Mouse (Mus musculus) stomach, embryonic 14.5 days (tissue): ENCODE data around the gene Rln3. TPM values are rescaled to one million over a fixed set of nuclear protein-coding genes. Genes with fewer than 3 reads are reported as not detected.

Experiments used
- ATAC-seq: fragments of 200-750 bp; cut with Nextera tagmentation; 2 replicates; pipeline ENCODE4 v1.8.0; 2017; ENCODE audit warnings: low read depth, moderate TSS enrichment; ENCODE audit not compliant: insufficient number of reproducible peaks, insufficient read depth, low FRiP score
- H3K27ac ChIP-seq: fragments of 300-500 bp; sonication (generic); 2 replicates; pipeline ENCODE4 v1.5.1; 2014; ENCODE audit warnings: mild to moderate bottlenecking, low read length, moderate library complexity, mixed read lengths
- H3K27me3 ChIP-seq: fragments of 300-500 bp; sonication (generic); 2 replicates; pipeline ENCODE4 v1.6.1; 2014; ENCODE audit warnings: low read length, control low read depth, mixed read lengths; ENCODE audit not compliant: control insufficient read depth, insufficient read depth
- H3K36me3 ChIP-seq: fragments of 300-500 bp; sonication (generic); 2 replicates; pipeline ENCODE4 v1.6.1; 2014; ENCODE audit warnings: mild to moderate bottlenecking, control low read depth, low read length, moderate library complexity, mixed read lengths; ENCODE audit not compliant: control insufficient read depth, insufficient read depth
- H3K4me1 ChIP-seq: fragments of 300-500 bp; sonication (generic); 2 replicates; pipeline ENCODE4 v1.6.1; 2014; ENCODE audit warnings: low read length, control low read depth, mixed read lengths; ENCODE audit not compliant: control insufficient read depth, insufficient read depth
- H3K4me2 ChIP-seq: fragments of 300-500 bp; sonication (generic); replicated peaks from 2 replicates; pipeline ENCODE4 v1.6.1; 2014; ENCODE audit warnings: low read depth, low read length, control low read depth
- H3K4me3 ChIP-seq: fragments of 300-500 bp; sonication (generic); 2 replicates; pipeline ENCODE4 v1.5.1; 2014; ENCODE audit warnings: low read depth, low read length, control low read depth
- H3K9ac ChIP-seq: fragments of 300-500 bp; sonication (generic); replicated peaks from 2 replicates; pipeline ENCODE4 v1.6.1; 2014; ENCODE audit warnings: low read depth, mild to moderate bottlenecking, control low read depth, low read length, moderate library complexity, mixed read lengths
- H3K9me3 ChIP-seq: fragments of 300-500 bp; sonication (generic); 2 replicates; pipeline ENCODE4 v1.6.1; 2016; ENCODE audit warnings: low read depth, low read length, control low read depth; ENCODE audit not compliant: control insufficient read depth
- WGBS: fragments of 180-500 bp; shearing (Covaris S2); extraction: QIAGEN DNeasy Blood & Tissue Kit; methylation state at CpG from one replicate; pipeline ENCODE4 v1.1.7; 2014; 5-methylcytosine and 5-hydroxymethylcytosine counted together
- polyA plus RNA-seq: library from polyadenylated mRNA; unstranded; fragments of >200 nt; fragmentation: Nextera tagmentation; extraction: Ambion mirVana; gene quantifications from 2 replicates; pipeline ENCODE4 v1.2.1, GENCODE M21; 2014

Rln3 gene
- polyA plus RNA-seq, 1 experiment from 2014 or later: not detected

DNA sequence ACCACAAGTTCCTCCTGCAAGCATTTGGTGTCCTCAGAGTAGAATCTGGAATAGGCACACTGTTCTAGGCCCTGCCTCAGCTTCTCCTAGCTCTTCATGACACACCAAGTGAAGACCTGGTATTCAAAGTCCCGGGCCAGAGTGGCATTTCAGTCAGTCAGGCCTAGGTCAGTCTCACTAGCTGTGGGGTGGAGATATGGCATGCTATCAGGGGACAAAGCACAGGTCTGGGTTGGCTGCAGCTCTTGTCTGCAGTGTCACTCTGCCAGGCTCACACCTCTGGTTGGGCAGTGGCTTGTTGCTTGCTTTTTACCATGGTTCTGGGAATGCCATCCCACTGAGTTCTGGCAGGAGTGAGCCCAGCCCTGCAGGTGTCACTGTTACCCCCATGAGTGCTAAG is 31.6 kb upstream of the Rln3 start:
- WGBS: 90% methylated on average over 1 of the region's 1 CpGs
- peaks cover 18% of the 10 kb centered on the region for H3K36me3 ChIP-seq
- peaks cover 4% of the 10 kb centered on the region; the same call in 1 of the 2 replicates for H3K4me1 ChIP-seq
- H3K4me3 ChIP-seq: no peak overlapping the region
- H3K9me3 ChIP-seq: no peaks in the 10 kb centered on the region
- H3K4me2 ChIP-seq: no peak overlapping the region
- ATAC-seq: no peak
- no peak overlapping the region for H3K27ac ChIP-seq
- no peaks in the 10 kb centered on the region for H3K27me3 ChIP-seq
- no peak overlapping the region for H3K9ac ChIP-seq

DNA sequence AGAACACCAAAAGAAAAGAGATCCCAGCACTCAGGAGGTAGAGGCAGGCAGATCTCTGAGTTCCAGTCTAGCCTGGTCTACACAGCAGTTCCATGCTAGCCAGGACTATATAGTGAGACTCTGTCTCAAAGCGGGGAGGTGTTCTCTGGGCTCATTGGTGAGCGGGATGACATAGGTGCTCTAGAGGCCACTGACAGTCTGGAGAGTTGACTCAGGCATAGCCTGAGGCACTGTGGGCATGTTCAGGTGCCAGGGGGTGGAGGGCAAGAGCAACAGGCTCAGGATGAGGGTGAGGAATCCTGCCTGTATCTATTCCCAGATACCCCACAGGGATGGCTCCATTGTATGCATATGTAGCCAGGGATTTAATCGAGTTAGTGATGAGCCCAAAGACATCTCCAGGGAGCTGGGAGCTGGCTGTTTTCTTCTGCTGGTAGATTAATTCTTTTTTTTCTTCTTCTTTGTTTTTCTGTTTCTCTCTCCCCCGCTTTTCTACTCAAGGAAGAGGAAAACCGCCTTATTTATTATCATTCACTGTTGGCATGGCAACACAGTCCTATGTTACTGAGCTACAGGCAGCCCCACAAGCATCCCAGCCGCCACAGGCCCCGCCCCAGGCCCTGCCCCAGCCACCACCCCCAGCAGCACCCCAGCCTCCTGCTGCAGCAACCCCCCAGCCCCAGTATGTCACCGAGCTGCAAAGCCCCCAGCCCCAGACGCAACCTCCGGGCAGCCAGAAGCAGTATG is 28.6 kb upstream of the Rln3 start:
- no peak overlapping the region for H3K4me3 ChIP-seq
- H3K4me1 ChIP-seq: peaks cover 14% of the 10 kb centered on the region
- H3K9me3 ChIP-seq: no peaks in the 10 kb centered on the region
- no peak overlapping the region for H3K4me2 ChIP-seq
- H3K27ac ChIP-seq: no peak overlapping the region
- ATAC-seq: no peak
- WGBS: 63% methylated on average over 10 of the region's 10 CpGs
- H3K9ac ChIP-seq: no peak overlapping the region
- no peaks in the 10 kb centered on the region for H3K27me3 ChIP-seq
- no peaks in the 10 kb centered on the region; the same call in none of the 2 replicates for H3K36me3 ChIP-seq

DNA sequence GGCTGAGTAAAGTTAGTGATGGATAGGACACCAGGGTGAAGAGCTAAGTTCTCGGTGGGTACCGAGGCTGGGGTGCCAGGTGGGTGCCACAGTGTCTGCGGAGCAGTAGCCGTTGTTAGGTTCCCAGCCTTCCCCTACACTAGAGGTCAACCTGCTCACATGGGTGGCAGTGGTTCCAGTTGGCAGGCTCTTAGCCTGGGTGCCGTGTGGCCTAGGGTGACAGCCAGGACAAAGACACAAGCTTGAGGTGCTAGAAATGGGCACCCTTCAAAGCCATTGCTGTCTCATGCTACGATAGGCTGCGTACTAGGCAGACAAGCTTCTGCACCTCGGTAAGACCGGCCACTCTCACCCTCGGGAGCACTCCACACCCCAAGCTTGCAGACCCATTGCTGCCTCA is 27.5 kb upstream of the Rln3 start:
- Histone ChIP-seq H3K4me3 (no peak overlapping the region), H3K9ac (no peak overlapping the region), H3K9me3 (no peaks in the 10 kb centered on the region), H3K27ac (no peak overlapping the region), H3K4me1 (peaks cover 23% of the 10 kb centered on the region), H3K36me3 (no peaks in the 10 kb centered on the region; the same call in none of the 2 replicates), H3K27me3 (no peaks in the 10 kb centered on the region), H3K4me2 (no peak overlapping the region)
- WGBS: 89% methylated on average over 10 of the region's 10 CpGs
- ATAC-seq: no peak

DNA sequence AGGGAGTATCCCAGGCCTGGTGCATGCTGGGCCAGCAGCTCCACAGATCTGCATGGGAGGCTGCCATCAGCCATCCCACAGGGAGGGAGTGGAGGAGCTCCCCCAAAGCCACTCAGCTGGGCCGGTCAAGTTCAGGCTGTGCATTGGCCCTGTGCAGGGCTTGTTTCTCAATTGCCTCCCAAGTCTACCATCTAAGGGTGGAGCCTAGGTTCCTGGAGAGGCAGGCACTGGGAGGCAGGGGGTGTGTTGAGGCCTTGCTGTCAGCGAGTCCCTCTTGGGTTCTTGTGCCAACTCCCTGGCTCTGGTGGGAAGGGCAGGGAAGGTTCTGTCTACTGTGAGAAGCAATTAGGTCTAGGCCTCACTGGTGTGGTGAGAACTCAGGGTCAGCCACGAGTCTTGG is 27.1 kb upstream of the Rln3 start:
- no peaks in the 10 kb centered on the region; the same call in none of the 2 replicates for H3K36me3 ChIP-seq
- H3K27ac ChIP-seq: no peak overlapping the region
- H3K4me1 ChIP-seq: peaks cover 23% of the 10 kb centered on the region
- WGBS: 55% methylated on average over 3 of the region's 3 CpGs
- ATAC-seq: no peak
- H3K9me3 ChIP-seq: no peaks in the 10 kb centered on the region
- no peak overlapping the region for H3K4me2 ChIP-seq
- no peaks in the 10 kb centered on the region for H3K27me3 ChIP-seq
- no peak overlapping the region for H3K4me3 ChIP-seq
- H3K9ac ChIP-seq: no peak overlapping the region

DNA sequence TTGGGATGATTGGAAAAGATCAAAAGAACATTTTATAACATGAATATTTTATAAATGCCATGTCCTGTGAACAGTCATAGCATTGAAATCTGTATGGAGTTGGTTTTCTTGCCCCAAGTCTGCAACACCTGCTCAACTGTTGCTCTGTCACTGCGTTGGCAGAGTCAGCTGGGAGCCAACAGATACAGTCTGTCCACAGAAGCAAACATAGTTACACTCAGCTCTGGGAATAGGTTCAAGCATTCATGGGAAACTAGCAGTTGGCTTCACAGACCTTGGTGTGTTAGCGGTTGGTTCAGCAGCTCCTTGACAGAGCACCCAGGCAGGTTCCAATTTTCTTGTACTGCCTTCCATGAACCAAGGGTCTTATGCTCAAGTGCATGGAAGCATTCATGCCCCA is 25.9 kb upstream of the Rln3 start:
- 81% methylated on average over 2 of the region's 2 CpGs for WGBS
- Histone ChIP-seq H3K4me2 (no peak overlapping the region), H3K36me3 (no peaks in the 10 kb centered on the region; the same call in 1 of the 2 replicates), H3K4me1 (peaks cover 23% of the 10 kb centered on the region), H3K27ac (no peak overlapping the region), H3K4me3 (no peak overlapping the region), H3K9me3 (no peaks in the 10 kb centered on the region), H3K9ac (no peak overlapping the region), H3K27me3 (no peaks in the 10 kb centered on the region)
- ATAC-seq: no peak

DNA sequence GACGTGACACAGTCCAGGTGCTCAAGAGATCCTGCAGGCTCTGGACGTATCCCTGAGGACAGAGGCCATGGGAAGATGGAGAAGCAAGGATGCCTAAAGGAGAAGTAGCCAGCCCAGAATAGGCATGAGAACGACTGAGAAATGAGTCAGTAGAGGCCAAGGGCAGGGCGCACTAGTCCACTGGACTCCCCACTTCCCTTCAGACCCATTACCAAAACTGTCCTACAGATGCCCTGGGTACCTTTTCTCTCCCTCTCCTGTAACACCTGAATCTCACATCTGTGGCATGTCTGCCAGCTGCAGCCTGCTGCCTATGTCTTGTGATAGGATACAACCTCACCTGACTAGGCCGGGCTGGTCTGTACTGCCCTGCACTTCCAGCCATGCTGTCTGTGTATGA is 25.4 kb upstream of the Rln3 start:
- no peak overlapping the region for H3K27ac ChIP-seq
- no peak overlapping the region for H3K4me2 ChIP-seq
- no peaks in the 10 kb centered on the region for H3K27me3 ChIP-seq
- no peaks in the 10 kb centered on the region for H3K9me3 ChIP-seq
- no peak overlapping the region for H3K4me3 ChIP-seq
- H3K4me1 ChIP-seq: peaks cover 23% of the 10 kb centered on the region
- no peak overlapping the region for H3K9ac ChIP-seq
- ATAC-seq: no peak
- 73% methylated on average over 5 of the region's 5 CpGs for WGBS
- H3K36me3 ChIP-seq: no peaks in the 10 kb centered on the region; the same call in 1 of the 2 replicates

DNA sequence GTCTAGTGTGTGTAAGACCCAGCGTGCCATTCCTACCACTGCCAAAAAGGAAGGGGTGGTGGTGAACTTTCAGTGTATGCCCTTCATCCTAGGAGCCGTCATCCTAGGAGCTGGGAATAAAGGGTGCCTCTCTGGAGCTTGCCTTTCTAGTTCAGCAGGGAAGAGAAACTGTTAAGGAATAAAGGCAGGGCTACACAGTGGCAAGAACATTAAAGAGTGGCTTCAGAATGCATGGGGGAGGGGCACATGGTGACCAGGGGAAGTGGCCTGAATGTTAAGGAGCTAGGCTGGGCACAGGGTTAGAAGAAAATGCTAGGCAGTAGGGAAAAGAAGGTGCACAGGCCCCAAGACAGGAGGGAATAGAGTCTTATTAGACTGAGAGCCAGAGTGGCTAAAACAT is 24.9 kb upstream of the Rln3 start:
- Histone ChIP-seq H3K27me3 (no peaks in the 10 kb centered on the region), H3K27ac (no peak overlapping the region), H3K4me3 (no peak overlapping the region), H3K36me3 (no peaks in the 10 kb centered on the region; the same call in 1 of the 2 replicates), H3K9ac (no peak overlapping the region), H3K4me2 (no peak overlapping the region), H3K9me3 (no peaks in the 10 kb centered on the region), H3K4me1 (peaks cover 23% of the 10 kb centered on the region)
- ATAC-seq: no peak
- WGBS: 66% methylated on average over 2 of the region's 2 CpGs

DNA sequence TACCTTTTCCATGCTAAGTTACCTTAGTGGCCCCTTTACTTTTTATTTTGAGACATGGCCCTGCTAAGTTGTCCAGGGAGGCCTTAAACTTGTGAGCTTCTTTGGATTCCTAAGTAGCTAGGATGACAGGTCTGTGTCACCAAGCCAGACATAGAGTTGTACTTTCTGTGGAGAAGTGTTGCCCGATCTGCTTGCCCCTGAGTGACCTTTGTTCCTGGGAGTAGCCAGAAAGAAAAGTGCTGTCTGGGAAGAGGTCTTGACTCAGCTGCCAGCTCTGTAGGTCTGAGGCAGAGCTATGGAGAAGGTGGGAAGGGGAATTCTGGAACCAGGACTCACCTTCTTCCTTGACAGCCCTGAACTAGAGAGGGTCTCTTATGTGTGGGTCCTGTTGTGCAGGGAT is 24.4 kb upstream of the Rln3 start:
- Histone ChIP-seq H3K9ac (no peak overlapping the region), H3K4me2 (no peak overlapping the region), H3K27ac (no peak overlapping the region)

More for the DNA sequence above, 24.4 kb upstream of the Rln3 start:
- Histone ChIP-seq H3K4me3 (no peak overlapping the region), H3K4me1 (peaks cover 23% of the 10 kb centered on the region), H3K9me3 (no peaks in the 10 kb centered on the region), H3K27me3 (no peaks in the 10 kb centered on the region), H3K36me3 (no peaks in the 10 kb centered on the region)
- ATAC-seq: no peak
- 16% methylated on average over 1 of the region's 1 CpGs for WGBS
